Mouse (Mus musculus) embryonic fibroblast, embryonic 13.5 days (primary cell): ENCODE data around the gene Wwox.

Source experiments
- CTCF ChIP-seq: IDR thresholded peaks from 2 replicates; pipeline ENCODE4 v1.5.1; 2011; ENCODE audit warnings: mild to moderate bottlenecking, control low read depth, low read length, moderate library complexity, borderline replicate concordance; ENCODE audit not compliant: insufficient read depth
- POLR2A ChIP-seq: IDR thresholded peaks from 2 replicates; pipeline ENCODE4 v1.6.1; 2011; ENCODE audit warnings: low read depth, mild to moderate bottlenecking, control low read depth, low read length, moderate library complexity

DNA sequence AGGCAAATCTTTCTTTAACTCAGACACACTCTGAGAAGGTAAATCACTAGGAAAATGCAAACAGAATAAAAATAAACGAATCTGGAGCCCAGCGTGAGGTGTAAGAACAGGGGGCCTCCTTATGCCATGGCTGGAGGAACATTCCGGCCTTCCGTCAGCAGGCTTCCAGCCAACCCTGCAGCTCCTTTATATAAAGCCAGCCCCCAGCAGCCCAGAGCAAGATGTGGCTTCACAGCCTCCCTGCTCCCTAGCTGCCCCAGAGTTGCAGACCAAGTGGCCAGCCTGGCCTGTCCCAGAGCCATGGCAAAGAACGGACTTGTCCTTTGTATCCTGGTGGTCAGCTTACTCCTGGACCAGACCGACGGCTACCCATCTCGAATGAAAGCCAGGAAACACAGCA lies 21.7 kb upstream of the Wwox start, which contains the start of gene Clec3a:
- no peak for TF ChIP-seq CTCF
- TF ChIP-seq POLR2A: no peak
